Mouse (Mus musculus): ENCODE data around the gene Krtap12-1. TPM values are rescaled to one million over a fixed set of nuclear protein-coding genes. Genes with fewer than 3 reads are reported as not detected.
"Not testable (repeated sequence)": the region's sequence is repeated elsewhere in the genome, so short reads cannot be mapped to it uniquely, and the experiment has no call there.

The Krtap12-1 gene
- polyA plus RNA-seq, 1 experiment from 2014 or later: not detected

DNA sequence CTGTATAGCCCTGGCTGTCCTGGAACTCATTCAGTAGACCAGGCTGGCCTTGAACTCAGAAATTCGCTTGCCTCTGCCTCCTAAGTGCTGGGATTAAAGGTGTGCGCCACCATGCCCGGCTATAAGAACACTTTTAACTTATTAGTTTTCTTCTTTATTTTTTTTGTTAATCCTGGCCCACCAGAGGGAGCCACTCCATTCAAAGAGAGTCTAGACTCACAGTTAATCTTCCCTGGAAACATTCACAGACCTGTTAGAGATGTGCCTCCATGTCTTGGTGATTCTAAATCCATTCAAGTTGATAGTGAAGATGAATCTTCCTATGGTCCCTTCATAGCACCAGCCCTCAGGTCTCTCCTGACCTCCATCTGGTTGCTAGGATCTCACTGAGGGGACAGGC lies 10.6 kb upstream of the Krtap12-1 start:
- no peaks in the 10 kb centered on the region for H3K9me3 ChIP-seq
- no peaks in the 10 kb centered on the region for H3K36me3 ChIP-seq
- H3K4me3 ChIP-seq: no peak overlapping the region
- no peaks in the 10 kb centered on the region for H3K27me3 ChIP-seq
- 79% methylated on average over 3 of the region's 3 CpGs for WGBS
- H3K4me1 ChIP-seq: no peaks in the 10 kb centered on the region
- H3K9ac ChIP-seq (replicated peaks): no peak overlapping the region
- no peak overlapping the region for H3K4me2 ChIP-seq (replicated peaks)
- no peak overlapping the region for H3K27ac ChIP-seq (replicated peaks)
- no peak for ATAC-seq (replicated peaks)

DNA sequence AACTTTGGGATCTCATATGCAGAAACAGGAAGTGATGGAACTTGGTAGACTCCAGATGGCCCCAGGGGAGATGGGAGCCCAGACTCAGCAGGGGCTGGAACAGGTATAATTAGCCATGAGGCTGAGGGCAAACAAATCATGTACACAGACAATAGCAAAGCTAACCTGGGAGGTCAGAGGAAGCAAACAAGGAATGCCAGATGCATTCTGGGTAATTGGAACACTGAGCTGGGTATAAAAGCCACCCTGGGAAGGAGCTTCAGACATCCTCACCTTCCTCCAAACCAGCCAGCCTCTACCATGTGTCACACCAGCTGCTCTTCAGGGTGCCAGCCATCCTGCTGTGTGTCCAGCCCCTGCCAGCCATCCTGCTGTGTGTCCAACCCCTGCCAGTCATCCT lies 9.2 kb upstream of the Krtap12-1 start, which contains the start of gene Gm10024:
TSS of gene Gm10024 (plus strand) at position 301 of the 400 bp plus-strand sequence.
- H3K9ac ChIP-seq (replicated peaks); H3K4me2 ChIP-seq (replicated peaks); H3K36me3 ChIP-seq; H3K4me3 ChIP-seq; H3K27me3 ChIP-seq; H3K9me3 ChIP-seq; H3K4me1 ChIP-seq; ATAC-seq (replicated peaks); H3K27ac ChIP-seq (replicated peaks): not testable (repeated sequence)

DNA sequence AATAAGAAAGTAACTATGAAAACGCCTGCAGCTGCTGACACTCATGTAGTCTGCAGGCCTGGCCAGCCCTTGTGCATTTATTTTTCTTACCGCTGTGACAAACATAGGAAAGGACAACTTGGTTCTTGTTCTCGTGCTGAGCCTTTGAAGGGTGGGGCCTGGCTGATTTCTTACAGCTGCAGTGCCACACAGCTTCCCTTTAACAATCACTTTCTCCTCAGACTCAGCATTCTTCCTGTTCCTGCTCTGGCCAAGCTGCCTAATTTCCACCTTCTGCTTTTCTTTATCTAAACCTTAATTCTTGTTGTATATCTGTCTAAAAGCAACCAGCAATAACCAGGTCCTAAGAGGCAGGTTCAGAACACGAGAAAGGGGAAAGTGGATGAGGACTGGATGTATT lies 6.7 kb upstream of the Krtap12-1 start:
- Histone ChIP-seq H3K27ac (replicated peaks) (no peak overlapping the region), H3K9me3 (no peaks in the 10 kb centered on the region), H3K4me3 (no peak overlapping the region), H3K9ac (replicated peaks) (no peak overlapping the region), H3K4me2 (replicated peaks) (no peak overlapping the region), H3K27me3 (no peaks in the 10 kb centered on the region), H3K4me1 (no peaks in the 10 kb centered on the region), H3K36me3 (no peaks in the 10 kb centered on the region)
- no peak for ATAC-seq (replicated peaks)
- WGBS: 78% methylated on average over 4 of the region's 4 CpGs

DNA sequence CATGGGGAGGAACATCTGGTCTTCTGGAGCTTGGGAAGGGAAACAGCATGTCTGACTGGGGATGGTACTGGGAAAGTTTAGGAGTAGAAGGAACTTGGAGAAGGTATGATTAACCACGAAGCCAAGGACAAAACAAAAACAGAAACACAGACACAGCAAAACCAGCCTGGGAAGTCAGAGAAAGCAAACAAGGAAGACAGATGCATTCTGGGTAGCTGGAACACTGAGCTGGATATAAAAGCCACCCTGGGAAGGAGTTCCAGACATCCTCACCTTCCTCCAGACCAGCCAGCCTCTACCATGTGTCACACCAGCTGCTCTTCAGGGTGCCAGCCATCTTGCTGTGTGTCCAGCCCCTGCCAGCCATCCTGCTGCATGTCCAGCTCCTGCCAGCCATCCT lies 4.9 kb upstream of the Krtap12-1 start, which contains the start of gene Gm10142:
TSS of gene Gm10142 (plus strand) at position 301 of the 400 bp plus-strand sequence.
- H3K9ac ChIP-seq (replicated peaks): no peak within 1 kb of the TSS
- ATAC-seq (replicated peaks): no peak
- WGBS: 84% methylated on average over 1 of the region's 1 CpGs

GRCm38 (mm10) chr10:77724855-77725254 lies 4.5 kb downstream of the Krtap12-1 start:
- no peak overlapping the region for H3K9ac ChIP-seq (replicated peaks)
- no peaks in the 10 kb centered on the region for H3K27me3 ChIP-seq
- ATAC-seq (replicated peaks): no peak
- no peaks in the 10 kb centered on the region for H3K9me3 ChIP-seq
- H3K4me2 ChIP-seq (replicated peaks): no peak overlapping the region
- no peak overlapping the region for H3K4me3 ChIP-seq
- no peaks in the 10 kb centered on the region for H3K4me1 ChIP-seq
- H3K36me3 ChIP-seq: no peaks in the 10 kb centered on the region
- WGBS: 75% methylated on average over 8 of the region's 8 CpGs
- H3K27ac ChIP-seq (replicated peaks): no peak overlapping the region

More for the DNA sequence above, 4.9 kb upstream of the Krtap12-1 start, which contains the start of gene Gm10142:
- no peaks in the 10 kb centered on the region for H3K4me1 ChIP-seq
- H3K27me3 ChIP-seq: no peaks in the 10 kb centered on the region
- no peak within 1 kb of the TSS for H3K4me3 ChIP-seq
- H3K36me3 ChIP-seq: no peaks in the 10 kb centered on the region
- H3K4me2 ChIP-seq (replicated peaks): no peak within 1 kb of the TSS
- no peak within 1 kb of the TSS for H3K27ac ChIP-seq (replicated peaks)
- H3K9me3 ChIP-seq: no peaks in the 10 kb centered on the region

- no peak within 1 kb of the TSS for H3K4me2 ChIP-seq (replicated peaks)
- H3K9me3 ChIP-seq: no peaks in the 10 kb centered on the region
- no peaks in the 10 kb centered on the region for H3K4me1 ChIP-seq
- 35% methylated on average over 3 of the region's 3 CpGs for WGBS
- no peak within 1 kb of the TSS for H3K27ac ChIP-seq (replicated peaks)
- H3K9ac ChIP-seq (replicated peaks): no peak within 1 kb of the TSS
- ATAC-seq (replicated peaks): no peak
- no peaks in the 10 kb centered on the region for H3K36me3 ChIP-seq
- H3K27me3 ChIP-seq: no peaks in the 10 kb centered on the region
- H3K4me3 ChIP-seq: no peak within 1 kb of the TSS
These were observed 5.8 kb downstream of the Krtap12-1 start, which contains the start of gene Gm10100 for GRCm38 (mm10) chr10:77726186-77726585. TSS of gene Gm10100 (plus strand) at chr10:77726486.

DNA sequence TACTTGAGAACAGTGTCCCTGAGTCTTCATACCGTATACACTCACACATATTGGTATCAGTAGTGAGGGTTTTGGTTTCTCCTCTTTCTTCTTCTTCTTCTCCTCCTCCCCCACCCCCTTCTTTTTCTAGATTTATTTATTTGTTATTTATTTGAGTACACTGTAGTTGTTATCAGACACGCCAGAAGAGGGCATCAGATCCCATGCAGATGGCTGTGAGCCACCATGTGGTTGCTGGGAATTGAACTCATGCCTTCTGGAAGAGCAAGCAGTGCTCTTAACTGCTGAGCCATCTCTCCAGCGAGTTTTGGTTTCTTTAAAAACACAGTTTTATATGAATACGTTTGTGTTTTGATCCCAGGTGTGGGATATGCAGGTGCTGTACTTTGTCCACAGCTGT lies 7.9 kb downstream of the Krtap12-1 start:
- no peak for ATAC-seq (replicated peaks)
- Histone ChIP-seq H3K4me2 (replicated peaks) (no peak overlapping the region), H3K27me3 (no peaks in the 10 kb centered on the region), H3K36me3 (no peaks in the 10 kb centered on the region), H3K9ac (replicated peaks) (no peak overlapping the region), H3K4me3 (no peak overlapping the region), H3K4me1 (no peaks in the 10 kb centered on the region), H3K27ac (replicated peaks) (no peak overlapping the region), H3K9me3 (no peaks in the 10 kb centered on the region)
- 72% methylated on average over 4 of the region's 4 CpGs for WGBS

DNA sequence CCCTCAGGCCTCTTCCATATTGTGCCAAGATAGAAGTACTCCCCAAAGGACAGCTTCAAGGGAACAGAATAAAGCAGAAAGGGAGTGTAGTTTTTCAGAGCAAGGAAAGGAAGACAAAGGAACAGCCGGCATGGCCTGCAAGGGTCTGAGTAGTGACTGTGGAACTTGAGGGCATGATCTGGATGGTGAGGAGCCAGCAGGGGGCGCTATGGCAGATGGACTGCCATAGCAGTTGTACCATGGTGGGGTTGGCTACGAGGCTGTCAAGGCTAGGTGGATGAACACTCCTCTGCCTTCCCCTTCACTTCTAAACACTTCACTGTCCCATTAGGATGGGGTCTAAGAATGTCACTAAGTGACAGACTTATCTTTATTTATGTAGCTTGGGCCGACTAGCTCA lies 8.8 kb downstream of the Krtap12-1 start:
- Histone ChIP-seq H3K4me2 (replicated peaks) (no peak overlapping the region), H3K36me3 (no peaks in the 10 kb centered on the region), H3K9ac (replicated peaks) (no peak overlapping the region), H3K4me3 (no peak overlapping the region), H3K4me1 (no peaks in the 10 kb centered on the region), H3K9me3 (no peaks in the 10 kb centered on the region), H3K27me3 (no peaks in the 10 kb centered on the region), H3K27ac (replicated peaks) (no peak overlapping the region)
- WGBS: 50% methylated on average over 4 of the region's 4 CpGs
- ATAC-seq (replicated peaks): no peak

GRCm38 (mm10) chr10:77735928-77736327 lies 15.5 kb downstream of the Krtap12-1 start:
- Histone ChIP-seq H3K4me1 (no peaks in the 10 kb centered on the region), H3K4me3 (no peak overlapping the region), H3K27me3 (no peaks in the 10 kb centered on the region), H3K9ac (replicated peaks) (no peak overlapping the region), H3K9me3 (no peaks in the 10 kb centered on the region; the same call in 1 of the 2 replicates), H3K4me2 (replicated peaks) (no peak overlapping the region), H3K36me3 (no peaks in the 10 kb centered on the region), H3K27ac (replicated peaks) (no peak overlapping the region)
- WGBS: 93% methylated on average over 1 of the region's 1 CpGs
- ATAC-seq (replicated peaks): no peak

GRCm38 (mm10) chr10:77738929-77739328 lies 18.5 kb downstream of the Krtap12-1 start:
- no peaks in the 10 kb centered on the region for H3K4me1 ChIP-seq
- H3K27ac ChIP-seq (replicated peaks): no peak overlapping the region
- no peak for ATAC-seq (replicated peaks)
- H3K4me3 ChIP-seq: no peak overlapping the region
- no peak overlapping the region for H3K4me2 ChIP-seq (replicated peaks)
- H3K27me3 ChIP-seq: no peaks in the 10 kb centered on the region
- H3K9ac ChIP-seq (replicated peaks): no peak overlapping the region
- H3K36me3 ChIP-seq: no peaks in the 10 kb centered on the region
- 94% methylated on average over 4 of the region's 4 CpGs for WGBS
- H3K9me3 ChIP-seq: no peaks in the 10 kb centered on the region; the same call in 1 of the 2 replicates

- H3K4me3 ChIP-seq: not testable (repeated sequence)
These were observed 21.7 kb downstream of the Krtap12-1 start, which contains the start of gene Gm18596 for GRCm38 (mm10) chr10:77741924-77742688. TSS of gene Gm18596 (minus strand) at chr10:77742638.

GRCm38 (mm10) chr10:77750686-77751085 lies 30.3 kb downstream of the Krtap12-1 start:
- H3K9me3 ChIP-seq; H3K27ac ChIP-seq (replicated peaks); H3K27me3 ChIP-seq; H3K4me1 ChIP-seq; ATAC-seq (replicated peaks); H3K4me2 ChIP-seq (replicated peaks); H3K9ac ChIP-seq (replicated peaks); H3K4me3 ChIP-seq; H3K36me3 ChIP-seq: not testable (repeated sequence)
- WGBS: 73% methylated on average over 1 of the region's 1 CpGs

More at GRCm38 (mm10) chr10:77741924-77742688, 21.7 kb downstream of the Krtap12-1 start, which contains the start of gene Gm18596:
- not testable (repeated sequence) for H3K9me3 ChIP-seq; H3K4me2 ChIP-seq (replicated peaks); H3K4me1 ChIP-seq; ATAC-seq (replicated peaks); H3K27me3 ChIP-seq; H3K9ac ChIP-seq (replicated peaks); H3K36me3 ChIP-seq
- WGBS: 47% methylated on average over 5 of the region's 5 CpGs
- 0 out of 2 replicates have a peak within 1 kb of the TSS, but pooled peaks have one; percentile 15 for H3K27ac ChIP-seq (replicated peaks)

Data from forebrain, embryonic 15.5 days (tissue).